Mouse (Mus musculus) left cerebral cortex, adult 8-10 months (tissue): Measurements from ENCODE around the gene Gmip. TPM values are rescaled to one million over a fixed set of nuclear protein-coding genes. Genes with fewer than 3 reads are reported as not detected.

ENCODE experiments used
- DNase-seq, 2 experiments: peaks; one replicate each; pipeline ENCODE4 v3.0.0; 2022; ENCODE audit warnings: low spot score in 2 of 2
- total RNA-seq, 4 experiments: library from RNA; stranded (reverse); gene quantifications; 2 replicates each; pipeline ENCODE4 v1.2.4; 2022

Gene Gmip
- total RNA-seq, 4 experiments from 2014 or later: 11.6 to 18.1 (median 15.7) TPM

DNA sequence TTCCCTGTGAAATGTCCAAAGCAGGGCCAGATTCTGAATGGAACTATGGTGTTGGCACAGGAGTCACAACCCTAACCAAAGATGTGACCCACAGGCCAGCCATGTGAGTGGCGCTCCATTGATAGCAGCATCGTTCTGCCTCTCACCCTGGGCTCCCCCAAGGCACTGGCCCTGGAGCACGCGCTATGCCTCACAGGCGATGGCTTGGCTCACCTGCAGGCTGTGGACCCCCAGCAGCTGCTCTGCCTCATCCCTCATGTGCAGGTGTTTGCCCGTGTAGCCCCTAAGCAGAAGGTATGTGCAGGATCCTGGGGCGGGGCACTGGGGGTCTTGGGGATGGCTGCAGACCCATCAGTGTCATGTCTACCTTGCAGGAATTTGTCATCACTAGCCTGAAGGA is 5.1 kb upstream of the Gmip start:
- DNase-seq: peak; percentile 0 to 4

DNA sequence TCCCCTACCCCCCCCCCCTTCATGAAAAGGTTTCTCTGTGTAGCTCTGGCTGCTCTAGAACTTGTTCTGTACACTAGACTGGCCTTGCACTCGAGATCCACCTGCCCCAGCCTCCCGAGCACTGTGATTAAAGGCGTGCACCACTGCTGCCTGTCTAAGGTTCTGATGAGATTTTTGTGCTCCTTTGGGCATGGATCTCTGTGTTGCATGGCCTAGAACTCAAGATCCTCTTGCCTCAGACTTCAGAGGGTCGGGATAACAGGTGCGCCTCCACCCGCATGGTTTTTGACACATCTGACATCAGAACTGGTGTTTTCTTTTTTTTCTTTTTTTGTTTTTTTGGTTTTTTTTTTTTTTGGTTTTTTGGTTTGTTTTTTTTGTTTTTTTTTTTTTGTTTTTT is 3.9 kb upstream of the Gmip start:
- peak in 1 of 2 experiments; percentile 0 for DNase-seq

DNA sequence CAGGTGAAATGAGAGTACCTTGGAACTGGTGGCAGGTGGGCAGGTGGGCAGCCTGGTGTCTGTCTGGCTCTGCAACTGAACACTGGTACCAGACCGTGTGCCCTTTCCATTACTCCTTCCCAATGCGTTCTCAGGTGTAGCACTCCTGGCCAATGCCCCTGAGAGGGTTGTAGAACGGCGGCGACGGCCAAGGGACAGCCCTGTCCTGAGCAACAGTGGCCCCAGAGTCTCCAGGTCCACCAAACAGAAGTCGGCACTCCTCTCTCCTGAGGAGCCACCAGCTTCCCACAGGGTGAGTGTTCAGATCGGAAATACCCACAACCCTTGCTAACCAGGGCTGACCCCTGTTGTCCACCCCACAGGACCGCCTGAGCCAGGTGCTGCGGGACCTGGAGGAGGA is 3.4 kb upstream of the Gmip start:
- peak in 1 of 2 experiments; percentile 3 for DNase-seq

DNA sequence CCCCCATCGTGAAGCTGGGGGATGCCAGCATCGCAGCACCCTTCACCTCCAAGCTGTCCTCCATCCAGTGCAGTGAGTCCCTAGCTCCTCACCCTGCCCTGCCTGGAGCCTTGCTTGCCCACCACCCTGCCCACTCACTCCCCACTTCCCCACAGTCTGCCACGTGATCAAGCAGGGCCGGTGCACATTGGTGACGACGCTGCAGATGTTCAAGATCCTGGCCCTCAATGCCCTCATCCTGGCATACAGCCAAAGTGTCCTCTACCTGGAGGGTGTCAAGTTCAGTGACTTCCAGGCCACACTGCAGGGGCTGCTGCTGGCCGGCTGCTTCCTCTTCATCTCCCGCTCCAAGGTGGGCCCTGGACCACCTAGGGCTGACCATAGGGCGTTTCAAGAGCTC is 3.0 kb upstream of the Gmip start:
- peak in 1 of 2 experiments; percentile 3 for DNase-seq

DNA sequence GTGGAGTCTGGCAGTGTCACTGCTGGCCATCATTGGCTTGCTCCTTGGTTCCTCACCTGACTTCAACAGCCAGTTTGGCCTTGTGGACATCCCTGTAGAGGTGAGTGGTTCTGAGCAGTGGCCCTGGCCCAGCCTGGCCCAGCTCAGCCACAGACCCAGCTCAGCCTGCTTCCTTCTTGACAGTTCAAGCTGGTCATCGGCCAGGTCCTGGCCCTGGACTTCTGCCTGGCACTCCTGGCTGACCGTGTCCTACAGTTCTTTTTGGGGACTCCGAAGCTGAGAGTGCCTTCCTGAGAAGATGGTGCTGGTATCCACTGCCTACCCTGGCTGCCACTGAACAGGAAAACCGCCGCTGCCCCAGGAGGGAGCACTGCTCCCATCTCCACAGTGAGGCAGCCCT is 1.2 kb upstream of the Gmip start:
- DNase-seq: no peak

DNA sequence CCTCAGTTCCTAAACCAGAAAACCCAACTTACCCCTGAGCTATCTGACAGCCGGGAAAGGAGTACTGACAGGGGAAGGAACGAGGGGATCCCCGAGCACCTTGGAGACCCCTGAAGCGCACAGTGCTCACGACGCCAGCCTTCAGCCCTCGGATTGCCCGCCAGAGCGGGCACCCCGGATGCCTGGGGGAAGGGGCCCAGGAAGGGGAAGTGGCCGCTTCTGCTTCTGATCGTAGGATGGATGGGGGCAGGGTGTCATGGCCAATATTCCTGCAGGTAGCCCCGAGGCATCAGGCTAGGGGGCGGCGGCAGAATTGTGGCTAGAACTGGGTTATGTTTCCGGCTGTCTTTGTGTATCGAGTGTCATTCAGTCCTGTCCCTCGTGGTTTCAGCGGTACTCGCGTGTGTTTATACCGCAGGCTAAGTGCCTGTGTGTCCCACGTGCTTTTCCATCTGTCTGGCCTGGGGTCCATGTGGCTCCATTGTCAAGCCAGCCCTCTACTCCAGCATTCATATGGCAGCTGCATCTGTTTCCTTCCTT is 455 bp downstream of the Gmip start:
- no peak for DNase-seq

DNA sequence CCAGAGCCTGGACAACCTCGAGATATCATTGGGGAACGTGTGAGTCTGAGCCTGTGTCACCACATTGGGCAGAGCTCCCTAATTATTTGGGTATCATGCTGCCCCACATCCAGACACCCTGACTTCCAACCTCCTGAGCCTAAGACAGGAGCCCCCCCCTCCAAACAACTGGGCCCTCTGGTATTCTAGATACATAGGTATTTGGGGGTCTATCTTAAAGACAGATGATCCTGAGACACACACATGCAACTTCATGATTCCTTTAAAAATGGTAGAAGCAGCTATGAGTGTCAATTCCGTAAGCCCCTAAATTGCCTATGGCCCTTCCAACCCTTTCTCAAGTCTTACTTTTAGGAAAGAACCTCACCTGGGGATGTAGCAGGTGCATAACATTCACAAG is 1.3 kb downstream of the Gmip start:
- no peak for DNase-seq

DNA sequence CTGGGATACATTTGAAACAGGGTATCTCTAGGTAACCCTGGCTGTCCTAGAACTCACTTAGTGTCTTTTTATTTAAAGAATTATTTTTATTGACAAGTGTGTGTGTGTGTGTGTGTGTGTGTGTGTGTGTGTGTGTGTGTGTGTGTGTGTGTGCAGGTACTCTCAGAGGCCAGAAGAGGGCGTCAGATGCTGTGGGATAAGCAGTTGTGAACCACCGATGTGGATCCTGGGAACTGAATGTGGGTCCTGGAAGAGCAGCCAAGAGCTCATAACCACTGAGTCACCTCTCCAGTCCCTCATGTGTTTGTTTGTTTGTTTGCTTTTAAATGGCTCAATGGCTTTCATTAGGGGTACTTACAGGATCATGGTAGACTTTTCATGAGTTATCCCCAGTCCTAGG is 6.4 kb downstream of the Gmip start:
- no peak for DNase-seq

DNA sequence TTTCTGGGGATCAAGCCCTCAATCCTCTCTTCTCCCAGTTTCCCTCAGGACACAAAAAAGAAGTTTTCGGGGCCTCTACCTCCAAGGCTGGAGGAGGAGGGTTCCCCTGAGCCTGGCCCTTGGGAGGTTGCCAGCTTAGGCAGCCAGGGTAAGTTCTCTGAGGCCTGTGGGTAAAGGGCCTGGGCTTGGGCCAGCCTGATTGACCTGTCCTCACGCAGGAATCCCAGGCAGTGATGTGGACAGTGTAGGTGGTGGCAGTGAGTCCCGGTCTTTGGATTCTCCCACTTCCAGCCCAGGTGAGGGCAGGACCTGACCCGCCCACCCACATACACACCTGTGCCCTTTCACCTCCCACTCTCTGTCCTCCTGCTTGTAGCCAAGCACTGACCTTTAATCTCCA is 6.9 kb downstream of the Gmip start:
- DNase-seq: no peak

DNA sequence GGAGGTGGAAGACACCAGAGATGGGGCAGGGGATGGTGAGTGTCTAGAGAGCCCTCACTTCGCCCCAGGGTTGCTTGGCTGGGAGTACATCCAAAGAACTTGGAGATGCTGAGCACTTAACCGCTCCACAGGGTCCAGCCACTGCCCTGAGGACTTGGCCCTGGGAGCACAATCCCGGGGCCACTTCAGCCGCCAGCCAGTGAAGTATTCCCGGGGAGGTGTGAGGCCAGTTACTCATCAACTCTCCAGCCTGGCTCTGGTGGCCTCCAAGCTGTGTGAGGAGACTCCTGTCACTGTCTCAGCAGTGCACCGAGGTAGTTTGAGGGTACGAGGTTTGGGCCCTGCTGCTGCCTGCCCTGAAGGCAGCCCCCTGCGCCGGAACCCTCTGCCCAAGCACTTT is 12.0 kb downstream of the Gmip start:
- no peak for DNase-seq

DNA sequence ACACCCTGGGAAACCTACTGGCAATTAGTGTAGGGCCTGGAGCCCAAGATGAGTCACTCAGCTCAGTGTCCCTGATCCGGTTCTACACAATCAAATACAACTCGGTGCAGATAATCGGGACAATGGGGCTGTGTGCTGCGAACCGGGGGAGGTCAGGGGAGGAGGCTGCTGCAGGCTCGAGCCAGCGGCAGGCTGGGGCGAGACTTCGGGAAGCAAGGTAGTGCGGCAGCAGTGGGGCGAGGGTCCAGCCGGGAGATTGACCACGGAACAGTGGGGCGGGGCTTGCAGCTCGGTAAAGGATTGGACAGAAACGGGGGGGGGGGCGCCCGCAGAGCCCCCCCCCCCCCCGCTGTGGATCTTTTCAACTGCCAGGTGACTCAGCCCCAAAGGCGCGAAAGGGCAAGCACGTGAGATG is 13.5 kb downstream of the Gmip start:
- DNase-seq: no peak

DNA sequence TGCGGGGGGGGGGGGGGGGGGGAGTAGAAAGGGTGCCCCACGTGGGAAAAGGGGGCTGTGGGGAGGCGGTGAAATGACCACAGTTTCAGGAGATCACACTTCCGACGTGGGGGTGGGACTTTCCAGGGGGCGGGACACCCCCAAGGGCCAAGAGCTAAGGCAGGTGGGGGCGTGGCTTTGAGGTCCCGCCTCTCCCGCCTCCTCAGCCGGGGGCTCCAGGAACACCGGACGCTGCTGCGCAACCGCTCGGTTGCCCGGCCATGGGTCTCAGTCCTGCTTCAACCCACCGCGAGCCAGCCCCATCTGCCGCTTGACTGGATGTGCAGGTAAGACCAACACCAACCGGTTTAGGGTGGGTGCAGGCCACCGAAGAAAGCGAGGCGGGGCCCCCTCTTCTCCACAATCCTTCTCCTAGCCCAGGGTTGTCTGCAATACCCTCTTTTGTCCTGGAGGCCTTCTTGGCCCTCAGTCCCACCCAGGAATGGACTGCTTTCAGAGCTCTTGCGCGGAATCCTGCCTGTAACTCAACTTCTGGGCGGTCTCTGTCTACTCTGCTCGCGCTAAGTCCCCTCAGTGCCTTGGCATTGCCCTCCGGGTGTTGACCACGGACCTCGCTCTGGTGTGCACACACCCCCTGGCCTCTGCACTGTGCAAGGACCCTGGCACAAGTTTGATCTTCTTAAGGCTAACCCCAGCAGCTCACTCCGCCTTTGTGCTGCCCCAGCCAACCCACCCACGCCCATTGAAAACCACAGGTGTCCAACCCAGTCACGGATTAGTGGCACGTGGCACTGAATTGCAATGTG is 14.1 kb downstream of the Gmip start, which contains the start of gene Lpar2:
TSS of gene Lpar2 (plus strand) at position 44 of the 806 bp plus-strand sequence.
- DNase-seq: no peak

DNA sequence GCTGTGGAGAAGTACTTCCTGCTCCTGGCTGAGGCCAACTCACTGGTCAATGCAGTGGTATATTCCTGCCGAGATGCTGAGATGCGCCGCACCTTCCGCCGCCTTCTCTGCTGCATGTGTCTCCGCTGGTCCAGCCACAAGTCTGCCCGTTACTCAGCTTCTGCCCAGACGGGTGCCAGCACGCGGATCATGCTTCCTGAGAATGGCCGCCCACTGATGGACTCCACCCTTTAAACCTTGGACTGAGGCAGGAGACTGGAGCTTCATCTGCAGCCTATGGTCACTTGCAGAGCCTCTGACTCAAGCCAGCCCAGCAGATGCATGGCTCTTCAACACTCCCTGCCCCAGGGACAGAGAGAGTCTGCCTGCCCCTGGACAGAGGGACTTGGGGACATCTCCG is 17.9 kb downstream of the Gmip start:
- DNase-seq: no peak

DNA sequence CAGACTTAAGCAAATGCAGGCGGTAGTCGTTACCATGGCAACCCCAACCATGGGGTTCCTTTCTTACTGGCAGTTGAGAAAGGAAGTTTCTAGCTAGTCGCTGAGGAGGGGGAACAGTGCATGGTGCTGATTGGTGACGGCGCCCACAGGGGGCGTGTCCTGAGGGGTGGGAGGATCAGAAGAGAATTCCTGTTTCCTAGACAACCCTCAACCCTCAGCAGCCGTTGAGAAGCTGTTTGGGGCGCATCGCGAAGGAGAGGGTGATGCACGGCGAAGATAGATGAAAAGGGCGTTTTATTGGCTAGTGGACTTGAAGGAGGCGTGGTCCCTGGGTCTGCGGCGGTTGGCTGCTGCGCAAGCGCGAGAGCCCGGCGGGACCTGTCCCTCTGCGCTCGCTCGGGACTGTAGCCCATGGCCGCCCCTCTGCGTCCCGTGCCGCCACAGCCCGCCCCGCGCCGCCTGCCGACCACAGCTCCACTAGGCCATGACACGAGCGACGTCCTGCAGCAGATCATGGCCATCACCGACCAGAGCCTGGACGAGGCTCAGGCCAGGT is 23.9 kb downstream of the Gmip start, which contains the start of gene Pbx4:
TSS of gene Pbx4 (plus strand) at position 194 of the 556 bp plus-strand sequence.
- peak; percentile 83 to 98 for DNase-seq

DNA sequence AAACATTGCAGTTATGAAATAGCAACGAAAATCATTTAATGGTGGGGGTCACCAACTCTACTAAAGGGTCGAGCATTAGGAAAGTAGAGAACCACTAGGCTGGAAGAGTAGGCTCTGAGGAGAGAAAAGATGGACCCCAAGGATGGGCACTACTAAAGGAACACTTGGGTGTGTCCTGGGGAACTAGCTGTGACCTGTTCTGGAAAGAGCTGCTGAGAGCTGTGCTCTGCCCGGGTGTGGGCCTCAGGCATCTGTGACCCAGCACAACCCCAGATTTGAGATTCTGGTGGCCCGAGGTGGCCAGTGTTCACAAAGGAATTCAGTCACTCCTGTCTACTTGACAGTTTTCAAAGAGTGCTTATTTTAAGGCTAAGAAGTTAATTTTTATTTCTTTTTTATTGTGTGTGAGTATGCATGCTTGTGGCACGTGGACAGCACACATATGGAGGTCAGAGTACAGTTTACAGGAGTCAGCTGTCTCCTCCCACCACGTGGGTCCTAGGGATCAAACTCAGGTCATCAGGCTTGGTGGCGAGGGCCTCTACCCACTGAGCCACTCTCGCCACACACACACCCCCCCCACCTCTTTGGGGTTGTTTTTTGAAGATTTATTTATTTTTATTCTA is 28.7 kb downstream of the Gmip start:
- DNase-seq: no peak

DNA sequence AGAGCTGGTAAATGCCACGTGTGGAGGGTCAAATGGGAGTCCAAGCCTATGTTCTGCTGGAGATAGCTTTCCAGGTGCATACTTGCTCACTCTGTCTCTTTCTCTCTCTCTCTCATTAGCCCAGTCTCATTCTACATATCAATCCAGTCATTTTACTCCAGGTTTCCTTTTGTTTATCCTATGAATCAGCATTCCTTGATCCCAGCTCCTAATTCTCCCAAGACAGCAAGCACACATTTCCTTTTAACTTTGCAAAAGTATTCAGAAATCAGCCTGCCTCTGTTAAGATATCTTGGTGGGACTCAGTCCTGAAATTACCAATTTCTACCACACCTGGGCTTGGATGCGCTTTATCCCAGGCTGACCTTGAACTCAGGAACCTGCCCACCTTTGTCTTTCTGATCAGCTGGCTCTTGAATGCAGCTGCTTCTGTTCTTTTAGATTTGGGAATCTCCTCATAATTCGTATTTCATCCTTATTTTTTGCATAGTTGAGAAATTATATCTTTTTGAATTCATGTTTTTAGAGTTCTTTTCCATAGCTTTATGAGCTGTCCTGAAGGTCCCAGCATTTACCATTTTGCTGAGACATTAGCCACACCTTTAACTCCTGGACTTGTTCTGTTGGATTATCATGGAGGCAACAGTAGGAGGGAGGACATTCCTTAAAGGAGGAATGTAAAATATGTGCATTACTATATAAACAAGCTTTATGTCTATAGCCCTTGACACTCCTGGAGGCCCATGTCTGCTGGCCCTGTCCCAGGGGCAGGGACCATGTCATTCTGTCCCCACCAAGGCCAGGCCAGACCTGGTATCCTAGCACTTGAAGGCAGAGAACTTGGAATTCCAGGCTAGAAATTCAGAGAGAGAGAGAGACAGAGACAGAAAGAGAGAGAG is 38.9 kb downstream of the Gmip start:
- DNase-seq: no peak

DNA sequence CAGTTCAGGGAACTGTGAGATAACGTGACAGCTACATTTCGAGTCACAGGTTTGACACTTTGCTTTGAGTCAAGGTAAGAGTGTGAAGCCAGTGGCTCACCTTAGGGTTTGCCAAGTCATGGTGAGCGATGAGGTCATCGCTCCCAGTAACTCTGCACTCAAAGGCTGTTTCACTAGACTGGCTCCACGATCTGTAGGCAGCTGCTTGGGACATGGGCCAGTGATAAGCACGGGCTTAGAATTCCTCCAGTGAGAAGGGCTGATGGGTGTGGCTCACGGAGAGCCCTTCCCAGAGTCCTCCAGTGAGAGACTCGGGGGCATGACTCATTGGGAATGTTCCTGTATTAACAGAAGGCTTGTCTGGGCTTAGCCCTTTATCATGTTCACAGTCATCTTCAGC is 40.5 kb downstream of the Gmip start:
- DNase-seq: no peak

DNA sequence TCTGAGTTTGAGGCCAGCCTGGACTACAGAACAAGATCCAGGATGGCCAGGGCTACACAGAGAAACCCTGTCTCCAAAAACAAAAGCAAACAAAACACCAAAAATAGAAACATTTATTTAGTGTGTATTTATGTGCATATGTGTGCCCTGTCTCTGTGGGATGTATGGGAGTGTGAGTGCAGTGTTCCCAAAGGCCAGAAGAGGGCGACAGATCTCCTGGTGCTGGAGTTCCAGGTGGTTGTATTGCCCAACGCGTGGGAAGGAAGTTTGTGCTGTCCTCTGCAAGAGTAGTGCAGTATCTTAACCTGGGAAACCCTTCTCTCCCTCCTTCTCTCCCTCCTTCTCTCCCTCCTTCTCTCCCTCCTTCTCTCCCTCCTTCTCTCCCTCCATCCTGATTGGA is 41.4 kb downstream of the Gmip start:
- DNase-seq: no peak

DNA sequence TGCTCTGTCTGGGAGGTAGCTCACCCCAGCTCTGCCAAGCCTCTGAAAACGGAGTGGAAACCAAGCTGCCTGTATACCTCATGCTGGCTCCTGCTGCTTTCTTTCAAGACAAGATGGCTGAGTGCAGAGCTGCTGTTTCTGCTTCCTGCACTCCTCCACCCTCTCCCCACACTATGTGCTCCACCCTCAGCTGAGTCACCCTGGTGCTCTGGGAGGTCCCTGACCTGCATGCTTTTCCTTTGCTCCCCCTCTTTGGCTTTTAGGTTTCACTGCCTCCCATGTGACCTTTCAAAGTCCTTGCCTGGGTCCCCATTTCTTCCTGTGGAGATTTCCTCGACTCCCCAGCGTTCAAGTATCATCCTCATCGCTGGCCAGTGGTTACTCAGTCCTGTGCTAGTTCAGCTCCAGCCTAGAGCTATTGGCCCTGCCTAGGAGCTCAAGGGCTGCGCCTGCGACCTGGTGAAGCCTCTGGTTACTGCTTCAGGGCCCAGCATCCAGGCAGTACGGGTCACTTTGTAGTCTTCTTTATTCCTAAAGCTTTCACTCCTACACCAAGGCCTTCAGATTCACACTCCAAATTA is 42.5 kb downstream of the Gmip start:
- DNase-seq: no peak

DNA sequence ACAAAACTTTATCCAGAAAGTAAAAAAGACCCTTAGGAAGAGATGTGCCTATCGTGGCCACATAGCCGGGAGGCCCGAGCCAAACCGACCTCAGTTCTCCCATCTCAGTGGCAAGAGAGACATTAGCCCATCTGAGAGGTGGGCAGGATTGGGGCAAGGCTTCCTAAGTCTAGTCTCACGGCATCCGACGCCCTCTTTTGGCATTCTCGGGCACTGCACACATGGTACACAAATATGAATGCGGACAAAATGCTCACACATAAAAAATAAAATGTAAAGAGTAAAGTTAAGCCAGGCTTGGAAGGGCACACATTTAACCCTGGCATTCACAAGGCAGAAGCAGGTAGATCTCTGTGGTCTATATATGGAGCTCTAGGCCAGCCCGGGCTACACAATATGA is 45.4 kb downstream of the Gmip start:
- DNase-seq: no peak

DNA sequence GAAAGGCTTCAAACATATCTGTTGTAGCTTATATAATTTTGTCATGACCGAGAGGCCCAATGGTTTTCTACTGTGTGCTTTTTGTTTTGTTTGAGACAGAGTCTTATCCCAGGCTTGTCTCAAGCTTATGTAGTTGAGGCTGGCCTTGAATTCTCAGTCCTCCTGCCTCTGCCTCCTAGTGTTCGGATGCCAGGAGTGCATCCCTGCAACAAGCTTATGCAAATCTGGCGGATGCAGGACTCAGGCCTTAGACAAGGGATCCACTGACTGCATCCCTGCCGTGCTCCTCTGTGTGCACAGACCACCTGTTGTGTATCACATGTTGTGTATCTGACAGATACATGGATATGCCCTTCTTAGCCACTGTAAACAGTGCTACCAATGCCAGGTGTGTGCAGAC is 52.3 kb downstream of the Gmip start:
- no peak for DNase-seq
